Mouse (Mus musculus) limb, embryonic 14.5 days (tissue): ENCODE data around the gene Timp2. TPM values are rescaled to one million over a fixed set of nuclear protein-coding genes. Genes with fewer than 3 reads are reported as not detected.
A peak's percentile ranks its signal among the peaks of the same experiment; 100 is the strongest.

Experiments
- ATAC-seq: fragments of 200-750 bp; cut with Nextera tagmentation; 2 replicates; pipeline ENCODE4 v1.8.0; 2017; ENCODE audit warnings: low read depth, moderate number of reproducible peaks, moderate TSS enrichment; ENCODE audit not compliant: low FRiP score
- DNase-seq: peaks from one replicate; pipeline ENCODE4 v3.0.0-alpha.2; 2015; ENCODE audit warnings: low spot score
- H3K27ac ChIP-seq: fragments of 300-500 bp; sonication (generic); replicated peaks from 2 replicates; pipeline ENCODE4 v1.5.1; 2014; ENCODE audit warnings: low read depth, mild to moderate bottlenecking, low read length, moderate library complexity, mixed read lengths
- H3K27me3 ChIP-seq: fragments of 300-500 bp; sonication (generic); 2 replicates; pipeline ENCODE4 v1.6.1; 2014; ENCODE audit warnings: low read length, mixed read lengths; ENCODE audit not compliant: control insufficient read depth, insufficient read depth
- H3K36me3 ChIP-seq: fragments of 300-500 bp; sonication (generic); 2 replicates; pipeline ENCODE4 v1.6.1; 2014; ENCODE audit warnings: mild to moderate bottlenecking, low read length, moderate library complexity, mixed read lengths; ENCODE audit not compliant: control insufficient read depth, insufficient read depth
- H3K4me1 ChIP-seq: fragments of 300-500 bp; sonication (generic); 2 replicates; pipeline ENCODE4 v1.6.1; 2014; ENCODE audit warnings: antibody characterized with exemption, low read length, mixed read lengths; ENCODE audit not compliant: control insufficient read depth, insufficient read depth
- H3K4me2 ChIP-seq: fragments of 300-500 bp; sonication (generic); replicated peaks from 2 replicates; pipeline ENCODE4 v1.6.1; 2014; ENCODE audit warnings: low read depth, mild to moderate bottlenecking, low read length, moderate library complexity; ENCODE audit not compliant: severe bottlenecking
- H3K4me3 ChIP-seq: fragments of 300-500 bp; sonication (generic); replicated peaks from 2 replicates; pipeline ENCODE4 v1.5.1; 2014; ENCODE audit warnings: low read length
- H3K9ac ChIP-seq: fragments of 300-500 bp; sonication (generic); 2 replicates; pipeline ENCODE4 v1.6.1; 2014; ENCODE audit warnings: mild to moderate bottlenecking, low read depth, low read length, moderate library complexity; ENCODE audit not compliant: severe bottlenecking
- H3K9me3 ChIP-seq: fragments of 300-500 bp; sonication (generic); 2 replicates; pipeline ENCODE4 v1.6.1; 2016; ENCODE audit warnings: low read length; ENCODE audit not compliant: control insufficient read depth
- POLR2A ChIP-seq: fragments of 200-500 bp; IDR thresholded peaks from 2 replicates; pipeline ENCODE4 v1.8.0; 2012; ENCODE audit warnings: inconsistent platforms, mild to moderate bottlenecking, moderate library complexity, borderline replicate concordance; ENCODE audit not compliant: insufficient read depth, insufficient read length; ENCODE audit errors: extremely low read depth
- WGBS: fragments of 180-500 bp; shearing (Covaris S2); extraction: QIAGEN DNeasy Blood & Tissue Kit; methylation state at CpG from one replicate; pipeline ENCODE4 v1.1.7; 2014; 5-methylcytosine and 5-hydroxymethylcytosine counted together
- polyA plus RNA-seq, 2 experiments: library from polyadenylated mRNA; depleted of rRNA in 1 of 2; stranded (reverse) in 1 of 2; unstranded in 1 of 2; fragments of >200 nt; fragmentation: Nextera tagmentation in 1 of 2; extraction: Ambion mirVana in 1 of 2; gene quantifications; 2 replicates each; pipeline versions ENCODE4 v1.2.1 to v1.2.3; 2012 to 2014

Timp2 gene
- polyA plus RNA-seq, 2 experiments: 175 to 202 TPM

GRCm38 (mm10) chr11:118265621-118266020 is 89.9 kb downstream of the Timp2 start:
- no peaks in the 10 kb centered on the region for H3K9me3 ChIP-seq
- H3K4me3 ChIP-seq: no peak overlapping the region
- DNase-seq: no peak
- H3K9ac ChIP-seq: no peak overlapping the region
- no peak overlapping the region for H3K4me2 ChIP-seq
- no peak for ATAC-seq
- 85% methylated on average over 11 of the region's 11 CpGs for WGBS
- no peak overlapping the region for H3K27ac ChIP-seq
- peaks cover 97% of the 10 kb centered on the region for H3K36me3 ChIP-seq
- no peaks in the 10 kb centered on the region for H3K27me3 ChIP-seq
- no peaks in the 10 kb centered on the region for H3K4me1 ChIP-seq
- TF ChIP-seq POLR2A: no peak

GRCm38 (mm10) chr11:118263146-118263545 is 92.4 kb downstream of the Timp2 start:
- ATAC-seq: no peak
- Histone ChIP-seq H3K9me3 (no peaks in the 10 kb centered on the region), H3K4me3 (no peak overlapping the region), H3K27ac (no peak overlapping the region), H3K36me3 (peaks cover 100% of the 10 kb centered on the region), H3K9ac (no peak overlapping the region), H3K4me1 (no peaks in the 10 kb centered on the region), H3K27me3 (no peaks in the 10 kb centered on the region), H3K4me2 (no peak overlapping the region)
- TF ChIP-seq POLR2A: no peak
- 91% methylated on average over 5 of the region's 5 CpGs for WGBS
- no peak for DNase-seq

- no peak overlapping the region for H3K4me3 ChIP-seq
- 84% methylated on average over 8 of the region's 8 CpGs for WGBS
- H3K27ac ChIP-seq: no peak overlapping the region
- no peaks in the 10 kb centered on the region for H3K27me3 ChIP-seq
- no peak for TF ChIP-seq POLR2A
- H3K9ac ChIP-seq: no peak overlapping the region
- peaks cover 87% of the 10 kb centered on the region for H3K36me3 ChIP-seq
- H3K9me3 ChIP-seq: no peaks in the 10 kb centered on the region
- no peak overlapping the region for H3K4me2 ChIP-seq
- ATAC-seq: no peak
- no peak for DNase-seq
- H3K4me1 ChIP-seq: peaks cover 2% of the 10 kb centered on the region
Measured at GRCm38 (mm10) chr11:118260081-118260480, 95.5 kb downstream of the Timp2 start.

- Histone ChIP-seq H3K4me3 (no peak overlapping the region), H3K4me2 (no peak overlapping the region), H3K36me3 (peaks cover 82% of the 10 kb centered on the region), H3K9ac (no peak overlapping the region), H3K9me3 (no peaks in the 10 kb centered on the region), H3K27me3 (no peaks in the 10 kb centered on the region), H3K27ac (no peak overlapping the region), H3K4me1 (peaks cover 7% of the 10 kb centered on the region)
- WGBS: 93% methylated on average over 8 of the region's 8 CpGs
- TF ChIP-seq POLR2A: no peak
- DNase-seq (no peak), ATAC-seq (no peak)
Measured at GRCm38 (mm10) chr11:118259580-118259979, 96.0 kb downstream of the Timp2 start.

- Histone ChIP-seq H3K9me3 (no peaks in the 10 kb centered on the region), H3K4me2 (no peak overlapping the region), H3K27me3 (no peaks in the 10 kb centered on the region), H3K4me3 (no peak overlapping the region), H3K36me3 (peaks cover 50% of the 10 kb centered on the region), H3K27ac (no peak overlapping the region), H3K9ac (no peak overlapping the region), H3K4me1 (peaks cover 20% of the 10 kb centered on the region)
- TF ChIP-seq POLR2A: no peak
- ATAC-seq (no peak), DNase-seq (no peak)
- WGBS: 95% methylated on average over 7 of the region's 7 CpGs
Measured at GRCm38 (mm10) chr11:118256371-118256770, 99.2 kb downstream of the Timp2 start.

- Histone ChIP-seq H3K9me3 (no peaks in the 10 kb centered on the region), H3K36me3 (peaks cover 30% of the 10 kb centered on the region), H3K4me1 (peaks cover 23% of the 10 kb centered on the region), H3K4me3 (no peak overlapping the region), H3K9ac (no peak overlapping the region), H3K27ac (peak overlapping the region; percentile 76), H3K27me3 (no peaks in the 10 kb centered on the region), H3K4me2 (no peak overlapping the region)
- DNase-seq (peak; percentile 69), ATAC-seq (peak; percentile 68)
- WGBS: 27% methylated on average over 15 of the region's 15 CpGs
- no peak for TF ChIP-seq POLR2A
Measured at GRCm38 (mm10) chr11:118254159-118254951, 101.2 kb downstream of the Timp2 start.
